Mouse (Mus musculus) MEL (cell line): ENCODE data around the gene Padi2. TPM values are rescaled to one million over a fixed set of nuclear protein-coding genes. Genes with fewer than 3 reads are reported as not detected.

ENCODE experiments used
- DNase-seq: peaks from one replicate; pipeline ENCODE4 v3.0.0; 2011; ENCODE audit warnings: low read depth, low spot score
- H3K27ac ChIP-seq: 2 replicates; pipeline ENCODE4 v1.5.1; 2012; ENCODE audit warnings: low read depth, mild to moderate bottlenecking, control low read depth, low read length, moderate library complexity; ENCODE audit not compliant: control insufficient read depth
- H3K27me3 ChIP-seq, 2 experiments: fragments of 150-350 bp in 1 of 2; sonication (generic) in 1 of 2; 2 replicates each; pipeline ENCODE4 v1.6.1; 2012; ENCODE audit warnings: low read length in 2 of 2, mild to moderate bottlenecking in 2 of 2, improper control_type of control experiment in 1 of 2, moderate library complexity in 1 of 2; ENCODE audit not compliant: insufficient read depth in 2 of 2, control insufficient read depth in 1 of 2
- H3K36me3 ChIP-seq, 2 experiments: 2 replicates each; pipeline ENCODE4 v1.6.1; 2012 to 2014; ENCODE audit warnings: low read length in 2 of 2, improper control_type of control experiment in 1 of 2, inconsistent platforms in 1 of 2, mild to moderate bottlenecking in 1 of 2; ENCODE audit not compliant: insufficient read depth in 2 of 2, control insufficient read depth in 1 of 2
- H3K4me1 ChIP-seq, 2 experiments: fragments of 150-350 bp in 1 of 2; sonication (generic) in 1 of 2; 2 replicates each; pipeline ENCODE4 v1.6.1; 2012; ENCODE audit warnings: low read length in 2 of 2, improper control_type of control experiment in 1 of 2, mild to moderate bottlenecking in 1 of 2; ENCODE audit not compliant: insufficient read depth in 2 of 2, control insufficient read depth in 1 of 2
- H3K4me3 ChIP-seq, 2 experiments: fragments of 150-350 bp in 1 of 2; sonication (generic) in 1 of 2; 2 replicates each; pipeline ENCODE4 v1.5.1; 2012; ENCODE audit warnings: low read depth in 2 of 2, low read length in 2 of 2, mild to moderate bottlenecking in 2 of 2, moderate library complexity in 2 of 2, control low read depth in 1 of 2, improper control_type of control experiment in 1 of 2; ENCODE audit not compliant: control insufficient read depth in 1 of 2, insufficient read depth in 1 of 2
- H3K79me2 ChIP-seq: 2 replicates; pipeline ENCODE4 v1.6.1; 2012; ENCODE audit warnings: mild to moderate bottlenecking, low read length, moderate library complexity; ENCODE audit not compliant: control insufficient read depth, poor library complexity, insufficient read depth
- H3K9ac ChIP-seq: 2 replicates; pipeline ENCODE4 v1.6.1; 2012; ENCODE audit warnings: low read depth, mild to moderate bottlenecking, control low read depth, low read length, moderate library complexity; ENCODE audit not compliant: control insufficient read depth, poor library complexity, severe bottlenecking
- H3K9me3 ChIP-seq: fragments of 150-350 bp; sonication (generic); replicated peaks from 2 replicates; pipeline ENCODE4 v1.6.1; 2012; ENCODE audit warnings: mild to moderate bottlenecking, low read length, improper control_type of control experiment, moderate library complexity; ENCODE audit not compliant: insufficient read depth
- BHLHE40 ChIP-seq: IDR thresholded peaks from 2 replicates; pipeline ENCODE4 v1.6.1; 2012; ENCODE audit warnings: low read depth, mild to moderate bottlenecking, inconsistent platforms, low read length, improper control_type of control experiment, borderline replicate concordance
- CHD2 ChIP-seq: IDR thresholded peaks from 2 replicates; pipeline ENCODE4 v1.6.1; 2011; ENCODE audit warnings: low read length, improper control_type of control experiment
- CTCF ChIP-seq, 3 experiments: IDR thresholded peaks in 2 of 3; conservative IDR thresholded peaks in 1 of 3; 2 replicates each; pipeline ENCODE4 v1.5.1; 2011 to 2012; ENCODE audit warnings: low read length in 3 of 3, low read depth in 2 of 3, mild to moderate bottlenecking in 2 of 3, improper control_type of control experiment in 1 of 3, inconsistent platforms in 1 of 3, mixed read lengths in 1 of 3, moderate library complexity in 1 of 3; ENCODE audit not compliant: control insufficient read depth in 1 of 3, insufficient read depth in 1 of 3, poor library complexity in 1 of 3, severe bottlenecking in 1 of 3
- ELF1 ChIP-seq: IDR thresholded peaks from 2 replicates; pipeline ENCODE4 v1.6.1; 2014; ENCODE audit warnings: low read depth, mild to moderate bottlenecking, inconsistent platforms, low read length, improper control_type of control experiment, moderate library complexity
- EP300 ChIP-seq, 2 experiments: IDR thresholded peaks; 2 replicates each; pipeline ENCODE4 v1.6.1; 2011; ENCODE audit warnings: improper control_type of control experiment in 2 of 2, low read length in 2 of 2, low read depth in 1 of 2, mild to moderate bottlenecking in 1 of 2
- GATA1 ChIP-seq: IDR thresholded peaks from 2 replicates; pipeline ENCODE4 v1.6.1; 2011; ENCODE audit warnings: low read depth, low read length, improper control_type of control experiment
- HCFC1 ChIP-seq: IDR thresholded peaks from 2 replicates; pipeline ENCODE4 v1.6.1; 2012; ENCODE audit warnings: low read depth, mild to moderate bottlenecking, inconsistent platforms, low read length, improper control_type of control experiment, moderate library complexity
- JUND ChIP-seq: IDR thresholded peaks from 2 replicates; pipeline ENCODE4 v1.6.1; 2011; ENCODE audit warnings: low read depth, mild to moderate bottlenecking, improper control_type of control experiment, low read length
- KAT2A ChIP-seq: conservative IDR thresholded peaks from 2 replicates; pipeline ENCODE4 v1.6.1; 2012; ENCODE audit warnings: low read depth, low read length, improper control_type of control experiment, inconsistent platforms
- MAX ChIP-seq: IDR thresholded peaks from 2 replicates; pipeline ENCODE4 v1.6.1; 2011; ENCODE audit warnings: low read length, improper control_type of control experiment
- MAZ ChIP-seq: IDR thresholded peaks from 2 replicates; pipeline ENCODE4 v1.6.1; 2012; ENCODE audit warnings: low read depth, mild to moderate bottlenecking, inconsistent platforms, low read length, improper control_type of control experiment
- MXI1 ChIP-seq: IDR thresholded peaks from 2 replicates; pipeline ENCODE4 v1.6.1; 2011; ENCODE audit warnings: mild to moderate bottlenecking, low read depth, low read length, improper control_type of control experiment
- MYB ChIP-seq: IDR thresholded peaks from 2 replicates; pipeline ENCODE4 v1.6.1; 2011; ENCODE audit warnings: mild to moderate bottlenecking, low read depth, low read length, improper control_type of control experiment
- MYC ChIP-seq: IDR thresholded peaks from 2 replicates; pipeline ENCODE4 v1.6.1; 2011; ENCODE audit warnings: low read depth, mild to moderate bottlenecking, low read length, improper control_type of control experiment, moderate library complexity
- NRF1 ChIP-seq: IDR thresholded peaks from 2 replicates; pipeline ENCODE4 v1.6.1; 2014; ENCODE audit warnings: low read depth, mild to moderate bottlenecking, inconsistent platforms, low read length, improper control_type of control experiment, moderate library complexity; ENCODE audit not compliant: poor library complexity, insufficient read depth, severe bottlenecking
- POLR2A ChIP-seq, 2 experiments: IDR thresholded peaks; 2 replicates each; pipeline ENCODE4 v1.6.1; 2011 to 2012; ENCODE audit warnings: low read length in 2 of 2, mild to moderate bottlenecking in 2 of 2, control low read depth in 1 of 2, improper control_type of control experiment in 1 of 2, low read depth in 1 of 2, moderate library complexity in 1 of 2; ENCODE audit not compliant: control insufficient read depth in 1 of 2, insufficient read depth in 1 of 2, poor library complexity in 1 of 2
- POLR2AphosphoS2 ChIP-seq: IDR thresholded peaks from 2 replicates; pipeline ENCODE4 v1.6.1; 2011; ENCODE audit warnings: low read length, improper control_type of control experiment
- RAD21 ChIP-seq: IDR thresholded peaks from 2 replicates; pipeline ENCODE4 v1.6.1; 2011; ENCODE audit warnings: mild to moderate bottlenecking, low read depth, low read length, improper control_type of control experiment
- SIN3A ChIP-seq: IDR thresholded peaks from 2 replicates; pipeline ENCODE4 v1.6.1; 2012; ENCODE audit warnings: low read length, improper control_type of control experiment, inconsistent platforms
- TBP ChIP-seq: IDR thresholded peaks from 2 replicates; pipeline ENCODE4 v1.8.0; 2011; ENCODE audit warnings: low read depth, low read length, improper control_type of control experiment
- TCF12 ChIP-seq: IDR thresholded peaks from 2 replicates; pipeline ENCODE4 v1.6.1; 2014; ENCODE audit warnings: low read depth, mild to moderate bottlenecking, inconsistent platforms, low read length, improper control_type of control experiment, moderate library complexity
- UBTF ChIP-seq: IDR thresholded peaks from 2 replicates; pipeline ENCODE4 v1.6.1; 2012; ENCODE audit warnings: low read depth, mild to moderate bottlenecking, inconsistent platforms, low read length, improper control_type of control experiment, moderate library complexity, borderline replicate concordance; ENCODE audit not compliant: insufficient read depth
- USF1 ChIP-seq: IDR thresholded peaks from 2 replicates; pipeline ENCODE4 v1.6.1; 2014; ENCODE audit warnings: low read depth, mild to moderate bottlenecking, inconsistent platforms, low read length, improper control_type of control experiment, moderate library complexity
- USF2 ChIP-seq, 2 experiments: IDR thresholded peaks; 2 replicates each; pipeline ENCODE4 v1.6.1; 2011 to 2012; ENCODE audit warnings: improper control_type of control experiment in 2 of 2, low read length in 2 of 2, borderline replicate concordance in 1 of 2, inconsistent platforms in 1 of 2, low read depth in 1 of 2, mild to moderate bottlenecking in 1 of 2; ENCODE audit not compliant: insufficient read depth in 1 of 2
- ZC3H11A ChIP-seq: IDR thresholded peaks from 2 replicates; pipeline ENCODE4 v1.6.1; 2012; ENCODE audit warnings: low read depth, mild to moderate bottlenecking, inconsistent platforms, low read length, improper control_type of control experiment
- ZNF384 ChIP-seq: IDR thresholded peaks from 2 replicates; pipeline ENCODE4 v1.6.1; 2012; ENCODE audit warnings: low read depth, mild to moderate bottlenecking, inconsistent platforms, low read length, improper control_type of control experiment
- polyA plus RNA-seq, 2 experiments: library from polyadenylated mRNA; stranded (reverse) in 1 of 2; unstranded in 1 of 2; fragments of >175 nt in 1 of 2; fragments of >200 nt in 1 of 2; gene quantifications; 2 replicates each; pipeline versions ENCODE4 v1.2.1 to v1.2.4; 2012; ENCODE audit warnings: low replicate concordance in 2 of 2, low read depth in 1 of 2; ENCODE audit not compliant: insufficient read length in 2 of 2, insufficient read depth in 1 of 2, missing spikeins in 1 of 2
- total RNA-seq: library from RNA; depleted of rRNA; stranded (reverse); fragments of 300-350 nt; gene quantifications from 2 replicates; pipeline ENCODE4 v1.2.3, GENCODE M21; 2012

Padi2 gene
- total and polyA plus RNA-seq, 3 experiments = 0.07 to 0.27 TPM; not detected in 1

- peaks cover 0 to 4% of the 10 kb centered on the region in 2 experiments; a peak in 2 of 4 replicates for H3K27me3 ChIP-seq
- no peak for TF ChIP-seq ZNF384
- no peak for TF ChIP-seq MYC
- TF ChIP-seq UBTF = no peak
- no peak for TF ChIP-seq MAX
- no peak for TF ChIP-seq MAZ
- TF ChIP-seq GATA1 = no peak
- TF ChIP-seq USF1 = no peak
- TF ChIP-seq HCFC1 = no peak
- no peak for TF ChIP-seq BHLHE40
- no peak for TF ChIP-seq RAD21
- TF ChIP-seq EP300 (IDR thresholded peaks at IDR 0.05; ENCODE audit: low read depth in 1 of 2, low read length in 2 of 2) = no peak
- TF ChIP-seq CHD2 = no peak
- no peak for TF ChIP-seq ZC3H11A
- TF ChIP-seq, all 39 proteins: peak for 0
- Histone ChIP-seq H3K4me1 (no peaks in the 10 kb centered on the region; a peak in 1 of 4 replicates), H3K79me2 (no peaks in the 10 kb centered on the region), H3K36me3 (no peaks in the 10 kb centered on the region), H3K9me3 (no peaks in the 10 kb centered on the region), H3K27ac (no peak overlapping the region), H3K9ac (no peak overlapping the region), H3K4me3 (no peak overlapping the region)
- DNase-seq = no peak
Observed at GRCm38 (mm10) chr4:140914731-140915131, 8.6 kb downstream of the Padi2 start.

GRCm38 (mm10) chr4:140915235-140915634 lies 9.1 kb downstream of the Padi2 start:
- no peaks in the 10 kb centered on the region for H3K36me3 ChIP-seq
- H3K27ac ChIP-seq = no peak overlapping the region
- no peaks in the 10 kb centered on the region; a peak in 1 of 4 replicates for H3K4me1 ChIP-seq
- no peak overlapping the region for H3K9ac ChIP-seq
- TF ChIP-seq JUND = no peak
- no peak for TF ChIP-seq CTCF (IDR thresholded peaks at IDR 0.05 in 2 of 3, conservative IDR thresholded peaks at IDR 0.05 in 1 of 3; ENCODE audit: control insufficient read depth in 1 of 3, insufficient read depth in 1 of 3, low read depth in 2 of 3, low read length in 3 of 3, poor library complexity in 1 of 3, severe bottlenecking in 1 of 3)
- TF ChIP-seq TBP = no peak
- no peak for TF ChIP-seq POLR2AphosphoS2
- TF ChIP-seq ZC3H11A = no peak
- no peak for TF ChIP-seq MAX
- no peak for TF ChIP-seq MXI1
- no peak for TF ChIP-seq MAZ
- TF ChIP-seq POLR2A (IDR thresholded peaks at IDR 0.05; ENCODE audit: control insufficient read depth in 1 of 2, insufficient read depth in 1 of 2, low read depth in 1 of 2, low read length in 2 of 2, poor library complexity in 1 of 2) = no peak
- TF ChIP-seq ELF1 = no peak
- no peak for TF ChIP-seq USF2 (IDR thresholded peaks at IDR 0.05; ENCODE audit: borderline replicate concordance in 1 of 2, insufficient read depth in 1 of 2, low read depth in 1 of 2, low read length in 2 of 2)
- no peak for TF ChIP-seq TCF12
- TF ChIP-seq NRF1 = no peak
- TF ChIP-seq KAT2A = no peak
- no peak for TF ChIP-seq SIN3A
- TF ChIP-seq MYB = no peak
- no peaks in the 10 kb centered on the region for H3K9me3 ChIP-seq
- no peak for DNase-seq
- H3K79me2 ChIP-seq = no peaks in the 10 kb centered on the region
- no peak overlapping the region for H3K4me3 ChIP-seq
- peaks cover 0 to 4% of the 10 kb centered on the region in 2 experiments; a peak in 2 of 4 replicates for H3K27me3 ChIP-seq
